Mouse (Mus musculus) natural killer cell, adult 2 months (primary cell): ENCODE results near the gene Nat8l.

ENCODE experiments used
- DNase-seq, 2 experiments: peaks; one replicate each; pipeline ENCODE4 v3.0.0; 2022; ENCODE audit warnings: low spot score in 2 of 2

Nat8l gene

DNA sequence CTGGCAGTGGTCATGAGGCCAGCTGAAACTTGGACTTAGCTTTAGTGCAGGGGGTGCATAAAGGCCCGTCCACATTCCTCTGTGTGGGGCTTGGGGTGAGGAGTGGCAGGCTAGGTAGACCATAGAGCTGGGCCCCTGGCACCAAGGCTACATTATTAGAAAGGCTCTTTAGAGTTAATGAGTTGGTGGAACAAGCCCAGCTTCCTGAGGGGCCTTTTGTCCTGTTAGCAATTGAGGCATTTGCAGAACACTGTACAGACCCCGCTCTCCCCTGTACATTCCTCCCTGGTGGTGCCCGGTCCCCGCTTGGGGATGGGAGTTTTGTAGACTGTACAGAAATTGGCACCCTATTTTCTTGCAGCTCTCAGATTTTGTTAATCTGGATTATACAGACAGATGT lies 6.9 kb downstream of the Nat8l start:
- DNase-seq: no peak

DNA sequence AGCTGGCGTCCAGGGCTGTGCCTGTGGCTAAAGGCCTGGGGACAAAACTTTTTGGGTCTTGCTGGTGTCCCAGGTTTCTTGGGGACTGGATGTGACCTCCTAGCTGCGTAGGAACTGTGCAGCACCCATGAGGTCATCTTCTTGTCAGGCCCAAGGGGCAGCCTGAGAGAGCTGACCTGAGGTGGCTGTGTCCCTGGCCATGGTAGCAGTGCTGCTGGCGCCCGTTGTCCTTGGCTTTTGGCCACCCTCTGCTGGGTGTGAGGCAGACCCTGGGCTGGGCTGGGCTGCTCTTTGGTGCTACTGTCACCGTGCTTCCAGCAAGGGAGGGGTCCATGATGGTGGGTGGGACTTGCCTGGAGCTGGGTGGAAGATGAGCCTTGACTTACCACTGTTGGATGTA lies 8.8 kb downstream of the Nat8l start:
- DNase-seq: no peak

DNA sequence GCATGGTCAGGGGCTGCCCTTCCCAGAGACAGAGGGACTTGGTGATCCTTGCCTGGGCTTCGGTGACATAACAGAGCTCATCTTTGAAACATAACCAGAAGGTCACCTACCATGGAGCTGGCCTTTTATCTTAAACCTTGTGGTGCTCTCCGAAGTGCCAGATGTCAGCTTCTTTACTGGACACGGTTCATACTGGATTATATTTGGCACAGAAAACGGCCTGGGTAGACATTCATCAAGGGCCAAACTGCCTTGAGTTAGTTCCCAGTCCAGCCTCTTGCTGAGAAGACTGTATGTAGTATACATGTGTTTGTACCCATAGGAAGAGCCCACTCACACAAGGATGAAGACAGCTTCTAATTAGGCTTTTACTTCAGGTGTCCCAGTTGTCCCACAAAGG lies 11.0 kb downstream of the Nat8l start:
- DNase-seq: no peak

DNA sequence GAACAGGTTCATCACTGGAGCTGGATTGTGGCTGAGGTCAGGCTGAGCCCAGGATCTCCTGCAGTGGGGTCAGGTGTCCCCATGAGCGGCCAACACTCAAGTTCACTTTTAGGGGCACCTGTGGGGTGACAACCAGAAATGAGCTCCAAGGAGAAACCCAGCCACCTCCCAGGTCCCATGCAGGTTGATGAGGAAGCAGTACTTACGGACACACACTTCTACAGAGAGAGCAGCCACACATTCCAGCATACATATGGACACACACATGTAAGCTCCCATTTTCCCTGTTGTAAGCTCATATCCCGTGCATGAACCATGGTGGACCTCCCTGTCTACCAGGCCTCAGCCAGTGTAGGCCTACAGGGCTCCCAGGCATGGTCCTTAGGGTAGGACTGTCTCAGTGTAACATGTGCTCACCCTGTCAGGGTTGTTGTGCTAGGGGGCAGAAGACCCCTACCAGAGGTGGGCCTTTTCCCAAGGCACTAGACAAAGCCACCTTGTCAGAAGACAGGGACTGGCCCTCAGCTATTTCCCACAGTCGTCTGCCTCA lies 11.7 kb downstream of the Nat8l start:
- no peak for DNase-seq

DNA sequence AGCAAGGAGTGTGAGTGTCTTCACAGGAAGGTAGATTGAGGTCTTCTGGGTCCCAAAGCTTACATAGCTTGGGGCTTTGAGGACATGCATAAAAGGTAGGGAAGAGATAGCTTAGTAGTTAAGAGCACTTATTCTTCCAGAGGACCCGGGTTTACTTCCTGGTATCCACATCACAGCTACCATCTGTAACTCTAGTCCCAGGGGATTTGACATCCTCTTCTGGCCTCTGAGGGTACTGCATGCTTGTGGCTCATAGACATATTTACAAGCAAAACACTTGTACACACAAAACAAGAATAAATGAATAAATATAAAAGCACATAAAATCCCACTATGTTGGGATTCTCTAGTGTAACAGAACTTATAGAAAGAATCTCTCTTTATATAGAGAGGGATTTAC lies 18.9 kb downstream of the Nat8l start:
- DNase-seq: peak in 1 of 2 experiments; percentile 29

DNA sequence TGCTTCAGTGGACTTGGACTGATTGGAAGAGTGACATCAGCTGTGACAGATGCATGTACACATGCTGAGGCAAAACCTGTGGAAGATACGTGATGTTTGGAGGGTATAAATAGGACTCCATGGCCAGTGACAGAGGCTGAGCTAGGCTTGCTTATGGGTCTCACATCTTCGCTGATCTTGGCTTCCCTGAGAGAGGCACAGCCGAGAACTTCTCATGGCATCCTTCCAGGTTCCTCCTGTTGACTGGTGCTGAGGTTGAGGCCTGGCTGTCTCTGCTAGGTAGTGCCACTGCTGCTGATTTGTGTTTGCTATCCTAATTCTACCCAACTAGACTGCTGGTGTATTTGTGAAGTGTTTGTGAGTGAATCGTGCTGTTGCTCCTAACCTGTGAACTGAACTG lies 23.2 kb downstream of the Nat8l start:
- no peak for DNase-seq

DNA sequence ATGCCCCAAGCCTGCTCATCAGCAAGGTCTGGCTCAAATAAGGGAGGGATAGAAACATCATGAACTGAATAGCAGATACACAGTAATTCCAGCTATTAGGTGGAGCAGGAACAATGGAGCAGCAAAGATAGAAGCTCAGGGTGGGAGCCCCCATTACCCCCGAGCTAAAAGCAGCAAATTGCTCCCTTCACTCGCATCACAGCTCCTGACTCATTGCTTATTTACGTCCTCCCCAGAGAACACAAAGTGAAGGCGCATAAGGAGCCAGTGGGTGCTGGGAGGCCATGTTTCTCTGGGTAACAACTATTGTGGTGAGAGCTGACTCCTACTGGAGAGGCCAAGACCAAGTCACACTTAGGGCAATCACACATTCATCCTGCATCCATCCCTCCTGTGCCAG lies 34.3 kb downstream of the Nat8l start:
- no peak for DNase-seq

DNA sequence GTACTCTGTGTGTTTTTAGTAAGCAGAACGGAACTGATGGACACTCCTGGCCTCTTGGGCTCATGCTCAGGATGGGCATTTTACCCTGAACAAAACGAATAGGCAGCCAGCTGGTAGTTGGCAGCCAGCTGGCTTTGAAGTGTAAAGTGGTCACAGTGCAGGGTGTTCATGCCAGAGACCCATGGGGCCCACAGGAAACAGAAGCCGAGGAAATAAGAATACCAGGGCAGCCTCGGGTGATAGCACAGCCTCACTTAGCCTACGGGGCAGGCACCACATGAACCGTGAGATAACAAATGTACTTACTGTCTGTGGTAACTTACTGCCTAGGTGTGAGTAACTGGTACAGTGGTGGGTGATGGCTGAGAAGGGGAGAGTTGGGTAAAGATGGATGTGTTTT lies 35.2 kb downstream of the Nat8l start:
- DNase-seq: no peak

DNA sequence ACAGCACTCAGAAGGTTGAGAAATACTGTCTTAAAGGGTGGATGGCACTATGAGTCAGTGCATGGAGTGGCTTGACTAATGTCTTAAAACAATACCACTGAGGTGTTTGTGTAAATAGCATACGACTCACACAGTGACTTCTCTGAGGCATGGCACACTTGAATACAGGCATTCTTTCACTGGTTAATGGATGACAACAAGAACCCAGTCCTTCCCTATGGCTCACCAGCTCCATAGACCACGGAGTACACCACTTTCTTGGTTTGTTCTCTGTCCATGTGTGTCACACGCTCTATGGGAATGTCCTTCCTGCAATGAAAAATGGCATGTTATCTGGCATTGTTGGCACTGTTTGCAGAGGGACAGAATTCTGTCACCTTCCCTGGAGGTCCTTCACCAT lies 36.7 kb downstream of the Nat8l start:
- DNase-seq: no peak
